Mouse (Mus musculus) spleen, postnatal 36 days (tissue): ENCODE measurements around the gene Cyb561d2.
A peak's percentile ranks its signal among the peaks of the same experiment; 100 is the strongest.

Experiments used
- DNase-seq, 2 experiments: peaks; one replicate each; pipeline ENCODE4 v3.0.0; 2022; ENCODE audit warnings: low spot score in 2 of 2, mixed read lengths in 1 of 2

Gene Cyb561d2

DNA sequence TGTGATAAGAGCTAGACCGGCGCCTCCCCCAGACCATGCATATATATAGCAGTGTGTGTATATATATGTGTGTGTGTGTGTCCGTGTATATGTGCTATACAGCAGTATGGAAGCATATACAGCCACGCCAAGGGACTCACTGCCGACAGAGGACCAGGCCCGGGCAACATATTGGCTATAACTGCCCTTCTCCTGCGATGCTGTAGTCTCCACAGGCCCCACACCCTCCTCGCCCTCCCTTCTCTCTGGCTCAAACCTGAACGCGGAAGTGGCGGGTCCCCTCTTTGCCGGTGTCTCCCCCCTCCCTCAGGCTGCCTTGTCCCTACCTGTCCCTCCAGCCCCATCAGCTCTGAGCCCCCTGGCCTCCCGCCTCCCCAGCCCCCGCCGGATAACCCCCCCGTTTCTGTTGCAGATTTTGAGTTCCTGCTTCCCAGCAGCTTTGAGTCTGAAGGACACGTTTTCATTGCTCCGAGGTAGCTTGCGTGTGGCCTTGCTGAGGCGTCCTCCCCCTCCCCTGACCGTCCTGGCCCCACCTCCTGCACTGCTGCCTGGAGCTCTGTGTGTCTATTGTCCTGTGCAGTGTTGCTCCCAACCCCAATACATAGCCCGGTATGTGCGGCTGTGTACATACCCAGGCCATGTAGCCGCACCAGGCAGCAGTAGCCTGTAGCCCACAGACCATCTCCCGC, 20.1 kb downstream of the Cyb561d2 start:
- no peak for DNase-seq

DNA sequence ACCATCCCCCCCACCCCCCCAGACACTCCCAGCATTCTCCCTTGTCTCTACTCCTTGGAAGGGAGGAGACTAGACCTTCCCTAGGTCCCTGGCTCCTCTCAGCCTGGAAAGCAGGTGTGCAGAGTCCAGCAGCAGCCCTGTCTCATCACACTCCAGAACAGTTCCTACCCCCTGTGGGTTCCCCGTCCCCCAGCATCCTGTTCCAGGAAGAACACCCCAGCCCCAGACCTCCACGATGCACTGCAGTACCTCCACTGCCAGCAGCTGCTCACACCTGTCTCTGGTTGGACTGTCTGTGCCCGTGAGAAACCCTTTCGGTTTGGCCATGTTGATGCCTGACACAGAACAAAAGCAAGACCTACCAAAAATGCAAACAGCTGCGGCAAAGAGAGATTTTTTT, 20.8 kb downstream of the Cyb561d2 start:
- no peak for DNase-seq

GRCm38 (mm10) chr9:107520331-107520730, 21.7 kb downstream of the Cyb561d2 start:
- DNase-seq: no peak

DNA sequence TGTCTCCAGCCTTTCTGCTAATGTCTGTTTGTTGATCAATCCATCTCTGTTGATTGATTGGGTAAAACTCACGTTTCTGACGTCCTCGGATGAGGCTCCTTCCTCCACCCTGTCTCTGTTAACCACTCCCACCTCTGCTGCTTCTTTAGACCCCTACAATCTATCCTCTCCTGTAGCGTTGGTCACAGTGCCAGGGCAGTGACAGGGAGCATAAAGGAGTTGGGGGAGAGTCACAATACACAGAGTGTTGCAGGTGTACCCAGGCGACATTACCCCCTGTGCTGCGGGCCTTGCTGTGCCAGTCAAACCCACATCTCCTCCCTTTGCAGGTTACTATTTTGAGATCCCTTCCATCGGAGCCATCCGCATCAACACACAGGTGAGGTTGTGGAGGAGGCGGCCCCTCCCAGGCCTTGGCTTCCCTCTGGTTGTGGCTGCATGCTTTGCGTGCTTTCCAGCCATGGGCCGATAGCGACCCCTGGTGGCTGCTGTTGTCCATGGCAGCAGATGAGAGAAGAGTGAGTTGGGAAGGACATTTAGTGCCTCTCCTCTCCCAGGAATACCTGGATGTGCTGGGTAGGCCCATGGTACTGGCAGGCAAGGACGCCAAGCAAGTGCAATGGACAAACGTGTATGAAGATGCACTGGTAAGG, 27.6 kb downstream of the Cyb561d2 start:
- peak; percentile 51 to 53 for DNase-seq

GRCm38 (mm10) chr9:107512326-107512725, 29.7 kb downstream of the Cyb561d2 start:
- no peak for DNase-seq

- DNase-seq: no peak
These were observed 30.6 kb downstream of the Cyb561d2 start for GRCm38 (mm10) chr9:107511436-107511835.

GRCm38 (mm10) chr9:107510384-107511100, 31.5 kb downstream of the Cyb561d2 start:
- no peak for DNase-seq

GRCm38 (mm10) chr9:107508266-107508665, 33.7 kb downstream of the Cyb561d2 start:
- DNase-seq: no peak

- no peak for DNase-seq
These were observed 37.1 kb downstream of the Cyb561d2 start for GRCm38 (mm10) chr9:107504662-107505537.

GRCm38 (mm10) chr9:107502131-107502846, 39.7 kb downstream of the Cyb561d2 start:
- no peak for DNase-seq

DNA sequence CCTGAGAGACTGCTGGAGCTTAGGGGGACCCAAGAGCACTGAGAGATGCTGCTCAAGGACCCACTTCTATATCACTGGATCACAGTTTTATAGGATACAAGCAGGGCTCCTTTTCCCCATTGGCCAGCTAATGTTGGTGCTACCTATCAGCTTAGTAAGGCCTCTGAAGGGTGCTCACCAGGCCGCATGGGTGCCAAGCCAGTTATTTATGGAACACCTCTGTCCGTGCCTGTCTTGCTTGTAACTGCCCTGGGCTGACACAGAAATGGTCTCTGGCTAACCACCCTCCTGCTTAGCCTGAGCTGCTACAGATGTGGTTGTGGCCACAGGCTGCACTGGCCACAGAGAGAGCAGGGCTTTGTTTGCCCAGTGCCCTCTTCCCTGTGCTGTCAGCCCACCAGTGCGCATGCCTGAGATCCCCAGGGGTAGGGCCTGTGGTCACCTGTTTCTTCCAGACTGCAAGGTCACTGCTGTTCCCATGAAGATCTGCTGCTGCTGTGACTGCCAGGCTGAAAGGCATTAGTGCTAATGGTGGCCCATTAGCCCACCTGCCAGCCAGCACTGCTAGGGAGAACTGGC, 41.2 kb downstream of the Cyb561d2 start:
- DNase-seq: no peak

DNA sequence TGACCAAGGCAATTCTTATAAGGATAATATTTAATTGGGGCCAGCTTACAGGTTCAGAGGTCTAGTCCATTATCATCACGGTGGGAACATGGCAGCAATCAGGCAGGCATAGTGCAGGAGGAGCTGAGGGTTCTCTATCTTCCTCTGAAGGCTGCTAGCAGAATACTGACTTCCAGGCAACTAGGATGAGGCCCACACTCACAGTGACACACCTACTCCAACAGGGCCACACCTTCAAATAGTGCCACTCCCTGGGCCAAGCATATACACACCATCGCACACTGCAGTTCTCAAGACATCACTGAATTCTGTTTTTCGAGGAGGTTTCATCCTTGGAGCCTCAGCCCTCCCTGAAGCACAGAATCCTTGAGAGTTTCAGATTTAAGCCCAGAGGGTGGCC, 45.6 kb downstream of the Cyb561d2 start:
- DNase-seq: no peak

DNA sequence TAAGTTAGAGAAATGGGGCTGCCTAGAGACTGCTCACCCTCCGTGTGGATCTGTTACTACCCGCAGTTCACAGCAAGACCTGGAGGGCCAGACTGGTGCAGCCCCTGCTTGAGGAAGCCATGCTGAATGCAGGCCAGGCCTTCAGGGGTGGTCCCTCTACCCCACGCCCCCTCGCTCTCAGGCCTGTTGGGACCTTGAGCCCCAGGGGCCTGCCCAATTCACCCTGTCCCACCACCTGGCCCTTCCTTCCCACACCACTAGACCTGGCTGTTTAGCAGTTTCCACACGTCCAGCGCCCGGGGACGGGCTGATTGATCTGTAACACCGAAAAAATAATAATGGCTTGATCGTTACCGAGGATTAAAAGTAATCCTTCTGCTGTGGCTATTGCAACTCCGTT, 47.8 kb downstream of the Cyb561d2 start:
- DNase-seq: no peak

DNA sequence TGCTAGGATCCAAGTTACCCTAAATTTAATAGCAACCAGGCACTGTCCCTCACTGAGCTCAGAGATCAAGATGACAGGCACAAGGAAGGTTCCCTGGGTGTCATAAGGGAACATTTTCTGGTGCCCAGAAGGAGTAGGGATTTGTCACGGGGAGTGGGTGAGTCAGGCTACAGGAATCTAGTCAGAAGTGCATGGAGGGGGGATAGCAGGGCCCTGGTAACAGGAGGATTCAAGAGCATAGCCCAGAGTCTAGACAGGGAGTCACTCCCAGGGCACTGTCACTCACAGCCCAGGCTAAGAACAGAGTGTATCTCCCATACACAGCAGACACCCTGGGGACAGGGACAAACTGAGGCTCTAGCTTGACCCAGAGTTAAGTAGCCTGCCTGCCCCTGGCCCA, 48.5 kb downstream of the Cyb561d2 start:
- DNase-seq: no peak

- DNase-seq: no peak
These were observed 51.4 kb downstream of the Cyb561d2 start for GRCm38 (mm10) chr9:107490625-107491024.

DNA sequence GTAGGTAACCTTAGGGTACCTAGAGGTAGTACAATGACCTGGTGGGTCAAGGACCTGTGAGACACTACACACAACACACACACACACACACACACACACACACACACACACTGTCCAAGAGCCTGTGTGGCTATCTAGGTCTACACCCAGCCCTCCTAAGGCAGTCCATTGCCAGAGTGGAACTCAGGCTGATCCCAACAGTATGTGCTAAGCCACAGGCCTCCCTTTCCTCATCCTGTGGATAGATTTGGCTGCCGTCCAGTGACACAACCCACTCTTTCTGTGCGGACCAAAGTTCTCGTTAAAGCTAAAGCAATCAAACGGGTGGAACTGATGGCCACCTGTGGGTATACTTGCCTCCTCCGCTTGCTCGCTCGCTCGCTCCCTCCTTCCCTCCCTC, 51.8 kb downstream of the Cyb561d2 start:
- DNase-seq: no peak
